Mouse (Mus musculus): ENCODE measurements around the gene Tmem239. TPM values are rescaled to one million over a fixed set of nuclear protein-coding genes. Genes with fewer than 3 reads are reported as not detected.

Tmem239 gene
- polyA plus RNA-seq, 1 experiment from 2014 or later = not detected

- Histone ChIP-seq H3K9me3 (ENCODE audit: low read length) (no peaks in the 10 kb centered on the region), H3K4me3 (ENCODE audit: low read depth, low read length) (no peak overlapping the region), H3K9ac (replicated peaks; ENCODE audit: low read depth) (no peak overlapping the region), H3K36me3 (ENCODE audit: insufficient read depth, low read length) (no peaks in the 10 kb centered on the region), H3K27ac (ENCODE audit: low read length) (no peak overlapping the region), H3K4me2 (replicated peaks; ENCODE audit: low read depth, low read length) (no peak overlapping the region), H3K4me1 (ENCODE audit: insufficient read depth, low read depth, low read length) (no peaks in the 10 kb centered on the region), H3K27me3 (replicated peaks; ENCODE audit: insufficient read depth, low read length) (no peaks in the 10 kb centered on the region)
- DNase-seq (ENCODE audit: low spot score) (peak; percentile 5), ATAC-seq (no peak)
- TF ChIP-seq CTCF (IDR thresholded peaks at IDR 0.05) (no peak), EP300 (IDR thresholded peaks at IDR 0.05) (no peak)
- 61% methylated on average over 4 of the region's 4 CpGs for WGBS
Measured at GRCm38 (mm10) chr2:130374951-130375350, 31.3 kb upstream of the Tmem239 start.

GRCm38 (mm10) chr2:130383205-130383604, 23.1 kb upstream of the Tmem239 start:
- no peak for ATAC-seq
- TF ChIP-seq EP300 (IDR thresholded peaks at IDR 0.05) (no peak), CTCF (IDR thresholded peaks at IDR 0.05) (no peak)
- Histone ChIP-seq H3K27ac (ENCODE audit: low read length) (no peak overlapping the region), H3K4me1 (ENCODE audit: insufficient read depth, low read depth, low read length) (no peaks in the 10 kb centered on the region), H3K9me3 (ENCODE audit: low read length) (no peaks in the 10 kb centered on the region), H3K27me3 (replicated peaks; ENCODE audit: insufficient read depth, low read length) (no peaks in the 10 kb centered on the region), H3K4me2 (replicated peaks; ENCODE audit: low read depth, low read length) (no peak overlapping the region), H3K9ac (replicated peaks; ENCODE audit: low read depth) (no peak overlapping the region), H3K4me3 (ENCODE audit: low read depth, low read length) (no peak overlapping the region), H3K36me3 (ENCODE audit: insufficient read depth, low read length) (no peaks in the 10 kb centered on the region)
- DNase-seq (ENCODE audit: low spot score) = no peak
- 50% methylated on average over 3 of the region's 3 CpGs for WGBS

- H3K27ac ChIP-seq (ENCODE audit: low read length) = no peak overlapping the region
- TF ChIP-seq CTCF (IDR thresholded peaks at IDR 0.05) = no peak
- no peak for TF ChIP-seq EP300 (IDR thresholded peaks at IDR 0.05)
- WGBS = 57% methylated on average over 6 of the region's 6 CpGs
- no peaks in the 10 kb centered on the region for H3K4me1 ChIP-seq (ENCODE audit: insufficient read depth, low read depth, low read length)
- no peak overlapping the region for H3K4me2 ChIP-seq (replicated peaks; ENCODE audit: low read depth, low read length)
- no peak overlapping the region for H3K9ac ChIP-seq (replicated peaks; ENCODE audit: low read depth)
- ATAC-seq = no peak
- no peaks in the 10 kb centered on the region for H3K9me3 ChIP-seq (ENCODE audit: low read length)
- H3K4me3 ChIP-seq (ENCODE audit: low read depth, low read length) = no peak overlapping the region
- DNase-seq (ENCODE audit: low spot score) = peak; percentile 17
- H3K27me3 ChIP-seq (replicated peaks; ENCODE audit: insufficient read depth, low read length) = no peaks in the 10 kb centered on the region
- no peaks in the 10 kb centered on the region for H3K36me3 ChIP-seq (ENCODE audit: insufficient read depth, low read length)
Measured at GRCm38 (mm10) chr2:130383895-130384294, 22.4 kb upstream of the Tmem239 start.

GRCm38 (mm10) chr2:130386212-130386611, 20.1 kb upstream of the Tmem239 start:
- Histone ChIP-seq H3K4me3 (ENCODE audit: low read depth, low read length) (no peak overlapping the region), H3K9ac (replicated peaks; ENCODE audit: low read depth) (no peak overlapping the region), H3K4me1 (ENCODE audit: insufficient read depth, low read depth, low read length) (no peaks in the 10 kb centered on the region), H3K4me2 (replicated peaks; ENCODE audit: low read depth, low read length) (no peak overlapping the region), H3K27me3 (replicated peaks; ENCODE audit: insufficient read depth, low read length) (no peaks in the 10 kb centered on the region), H3K36me3 (ENCODE audit: insufficient read depth, low read length) (no peaks in the 10 kb centered on the region), H3K27ac (ENCODE audit: low read length) (no peak overlapping the region), H3K9me3 (ENCODE audit: low read length) (no peaks in the 10 kb centered on the region)
- DNase-seq (ENCODE audit: low spot score) = peak; percentile 28
- TF ChIP-seq CTCF (IDR thresholded peaks at IDR 0.05) = no peak
- TF ChIP-seq EP300 (IDR thresholded peaks at IDR 0.05) = no peak
- 40% methylated on average over 1 of the region's 1 CpGs for WGBS
- ATAC-seq = no peak

- Histone ChIP-seq H3K36me3 (ENCODE audit: insufficient read depth, low read length) (no peaks in the 10 kb centered on the region), H3K4me2 (replicated peaks; ENCODE audit: low read depth, low read length) (no peak overlapping the region), H3K4me3 (ENCODE audit: low read depth, low read length) (no peak overlapping the region), H3K4me1 (ENCODE audit: insufficient read depth, low read depth, low read length) (no peaks in the 10 kb centered on the region), H3K9ac (replicated peaks; ENCODE audit: low read depth) (no peak overlapping the region), H3K27me3 (replicated peaks; ENCODE audit: insufficient read depth, low read length) (no peaks in the 10 kb centered on the region), H3K9me3 (ENCODE audit: low read length) (no peaks in the 10 kb centered on the region), H3K27ac (ENCODE audit: low read length) (no peak overlapping the region)
- peak; percentile 64 for TF ChIP-seq CTCF (IDR thresholded peaks at IDR 0.05)
- no peak for TF ChIP-seq EP300 (IDR thresholded peaks at IDR 0.05)
- no peak for ATAC-seq
- 86% methylated on average over 2 of the region's 2 CpGs for WGBS
- peak; percentile 22 for DNase-seq (ENCODE audit: low spot score)
Measured at GRCm38 (mm10) chr2:130388796-130389195, 17.5 kb upstream of the Tmem239 start.

GRCm38 (mm10) chr2:130390993-130391625, 15.2 kb upstream of the Tmem239 start:
- Histone ChIP-seq H3K9me3 (ENCODE audit: low read length) (no peaks in the 10 kb centered on the region), H3K36me3 (ENCODE audit: insufficient read depth, low read length) (no peaks in the 10 kb centered on the region), H3K27ac (ENCODE audit: low read length) (no peak overlapping the region), H3K4me1 (ENCODE audit: insufficient read depth, low read depth, low read length) (no peaks in the 10 kb centered on the region), H3K27me3 (replicated peaks; ENCODE audit: insufficient read depth, low read length) (no peaks in the 10 kb centered on the region), H3K4me2 (replicated peaks; ENCODE audit: low read depth, low read length) (no peak overlapping the region), H3K9ac (replicated peaks; ENCODE audit: low read depth) (no peak overlapping the region), H3K4me3 (ENCODE audit: low read depth, low read length) (no peak overlapping the region)
- 79% methylated on average over 11 of the region's 11 CpGs for WGBS
- ATAC-seq (no peak), DNase-seq (ENCODE audit: low spot score) (no peak)
- TF ChIP-seq CTCF (IDR thresholded peaks at IDR 0.05) = no peak
- TF ChIP-seq EP300 (IDR thresholded peaks at IDR 0.05) = no peak

GRCm38 (mm10) chr2:130392836-130393235, 13.4 kb upstream of the Tmem239 start:
- DNase-seq (ENCODE audit: low spot score) (no peak), ATAC-seq (no peak)
- no peaks in the 10 kb centered on the region for H3K36me3 ChIP-seq (ENCODE audit: insufficient read depth, low read length)
- no peaks in the 10 kb centered on the region for H3K27me3 ChIP-seq (replicated peaks; ENCODE audit: insufficient read depth, low read length)
- H3K27ac ChIP-seq (ENCODE audit: low read length) = no peak overlapping the region
- 74% methylated on average over 3 of the region's 3 CpGs for WGBS
- no peak overlapping the region for H3K9ac ChIP-seq (replicated peaks; ENCODE audit: low read depth)
- H3K4me2 ChIP-seq (replicated peaks; ENCODE audit: low read depth, low read length) = no peak overlapping the region
- H3K4me3 ChIP-seq (ENCODE audit: low read depth, low read length) = no peak overlapping the region
- no peaks in the 10 kb centered on the region for H3K4me1 ChIP-seq (ENCODE audit: insufficient read depth, low read depth, low read length)
- TF ChIP-seq EP300 (IDR thresholded peaks at IDR 0.05) (no peak), CTCF (IDR thresholded peaks at IDR 0.05) (no peak)
- no peaks in the 10 kb centered on the region for H3K9me3 ChIP-seq (ENCODE audit: low read length)
